Mouse (Mus musculus) liver, embryonic 16.5 days (tissue): ENCODE measurements at regions not wholly inside any gene's neighbourhood (a gene's known extent, or its start where the extent isn't known, plus 50 kb on each side); places are given as distances from the start of the nearest gene placed in this dataset.
"Not testable (repeated sequence)": the region's sequence is repeated elsewhere in the genome, so short reads cannot be mapped to it uniquely, and the experiment has no call there.

Source experiments
- ATAC-seq: fragments of 200-750 bp; cut with Nextera tagmentation; 2 replicates; pipeline ENCODE4 v1.8.0; 2017; ENCODE audit warnings: low read depth, mild to moderate bottlenecking, moderate number of reproducible peaks, moderate library complexity
- H3K27ac ChIP-seq: fragments of 300-500 bp; sonication (generic); 2 replicates; pipeline ENCODE4 v1.5.1; 2014; ENCODE audit warnings: mild to moderate bottlenecking, low read length
- H3K27me3 ChIP-seq: fragments of 300-500 bp; sonication (generic); 2 replicates; pipeline ENCODE4 v1.6.1; 2014; ENCODE audit warnings: low read depth, low read length, mixed read lengths; ENCODE audit not compliant: control insufficient read depth, insufficient read depth
- H3K36me3 ChIP-seq: fragments of 300-500 bp; sonication (generic); 2 replicates; pipeline ENCODE4 v1.6.1; 2014; ENCODE audit warnings: mild to moderate bottlenecking; ENCODE audit not compliant: control insufficient read depth, insufficient read depth
- H3K4me1 ChIP-seq: fragments of 300-500 bp; sonication (generic); 2 replicates; pipeline ENCODE4 v1.6.1; 2014; ENCODE audit warnings: low read depth, low read length, mixed read lengths; ENCODE audit not compliant: control insufficient read depth
- H3K4me2 ChIP-seq: fragments of 300-500 bp; sonication (generic); 2 replicates; pipeline ENCODE4 v1.6.1; 2014; ENCODE audit warnings: low read depth, low read length, mixed read lengths
- H3K4me3 ChIP-seq: fragments of 300-500 bp; sonication (generic); 2 replicates; pipeline ENCODE4 v1.5.1; 2014; ENCODE audit warnings: low read depth, mild to moderate bottlenecking, low read length
- H3K9ac ChIP-seq: fragments of 300-500 bp; sonication (generic); 2 replicates; pipeline ENCODE4 v1.6.1; 2014; ENCODE audit warnings: low read depth, low read length
- H3K9me3 ChIP-seq: fragments of 300-500 bp; sonication (generic); replicated peaks from 2 replicates; pipeline ENCODE4 v1.6.1; 2016; ENCODE audit warnings: low read length; ENCODE audit not compliant: control insufficient read depth
- WGBS: fragments of 180-500 bp; shearing (Covaris S2); extraction: QIAGEN DNeasy Blood & Tissue Kit; methylation state at CpG from one replicate; pipeline ENCODE4 v1.1.7; 2014; ENCODE audit not compliant: insufficient replicate concordance; 5-methylcytosine and 5-hydroxymethylcytosine counted together

DNA sequence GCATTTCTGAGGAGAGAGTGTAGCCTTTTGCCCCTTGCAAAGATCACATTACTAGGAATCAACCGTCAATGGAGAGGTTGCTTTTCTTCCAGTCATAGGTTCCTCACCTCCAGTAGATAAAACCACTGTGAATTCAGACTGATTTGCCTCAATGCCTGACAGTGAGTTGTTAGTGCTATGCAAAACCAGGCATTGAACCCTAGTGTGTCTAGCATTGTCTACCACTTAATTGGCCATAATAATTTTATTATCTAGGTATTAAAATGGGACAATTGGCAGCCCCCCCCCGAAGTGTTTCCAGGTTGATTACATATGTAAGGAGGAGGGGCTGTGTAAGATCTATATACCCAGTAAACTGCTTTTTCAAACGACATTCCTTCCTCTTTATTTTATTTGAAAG is 147.0 kb downstream of the Brms1l start:
- Histone ChIP-seq H3K4me2 (no peak overlapping the region), H3K9ac (no peak overlapping the region), H3K36me3 (no peaks in the 10 kb centered on the region), H3K4me3 (no peak overlapping the region), H3K27me3 (no peaks in the 10 kb centered on the region), H3K27ac (no peak overlapping the region), H3K4me1 (no peaks in the 10 kb centered on the region), H3K9me3 (no peaks in the 10 kb centered on the region)
- no peak for ATAC-seq
- WGBS = 51% methylated on average over 3 of the region's 3 CpGs

DNA sequence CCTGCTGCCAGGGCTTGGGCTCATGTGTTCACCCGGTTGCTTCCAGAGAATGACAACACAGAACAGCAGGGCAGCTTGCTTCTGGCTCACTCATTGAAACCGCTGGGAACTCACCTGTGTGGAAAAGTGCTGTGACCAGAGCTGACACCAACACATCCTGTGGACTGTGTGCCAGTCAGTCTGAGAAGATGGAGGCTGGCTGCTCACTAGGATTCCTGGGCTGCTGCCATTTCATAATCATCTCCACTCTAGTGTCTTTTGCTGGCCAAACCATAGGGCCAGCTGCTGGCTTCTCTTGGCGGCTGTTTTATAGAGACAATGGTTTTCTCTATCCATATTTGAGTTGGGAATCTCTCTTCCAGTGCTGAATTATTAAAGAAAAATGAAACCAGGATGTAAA is 138.1 kb downstream of the Brms1l start:
- Histone ChIP-seq H3K4me3 (no peak overlapping the region), H3K36me3 (no peaks in the 10 kb centered on the region), H3K27me3 (no peaks in the 10 kb centered on the region), H3K27ac (no peak overlapping the region), H3K9ac (no peak overlapping the region), H3K9me3 (no peaks in the 10 kb centered on the region), H3K4me1 (no peaks in the 10 kb centered on the region), H3K4me2 (no peak overlapping the region)
- ATAC-seq = no peak
- WGBS = 57% methylated on average over 3 of the region's 3 CpGs

DNA sequence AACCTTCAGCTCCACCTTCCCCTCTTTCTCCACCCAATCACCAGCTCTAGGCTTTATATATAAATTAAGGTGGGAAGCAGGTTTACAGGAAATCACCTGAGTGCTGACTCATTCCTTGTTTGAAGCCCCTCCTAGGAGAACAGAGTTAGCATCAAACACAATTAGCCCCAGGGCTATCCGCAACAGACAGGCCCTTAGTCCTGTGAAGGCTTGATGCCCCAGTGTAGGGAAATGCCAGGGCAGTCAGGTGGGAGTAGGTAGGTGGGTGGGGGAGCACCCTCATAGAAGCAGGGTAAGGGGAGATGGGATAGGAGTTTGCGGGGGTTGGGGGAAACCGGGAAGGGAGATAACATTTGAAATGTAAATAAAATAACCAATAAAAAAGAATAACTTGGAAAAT is 123.2 kb downstream of the Brms1l start:
- ATAC-seq, H3K27ac ChIP-seq, H3K4me3 ChIP-seq, H3K4me1 ChIP-seq, H3K9me3 ChIP-seq, H3K9ac ChIP-seq, H3K36me3 ChIP-seq, H3K4me2 ChIP-seq, H3K27me3 ChIP-seq: not testable (repeated sequence)
- 79% methylated on average over 3 of the region's 3 CpGs for WGBS

DNA sequence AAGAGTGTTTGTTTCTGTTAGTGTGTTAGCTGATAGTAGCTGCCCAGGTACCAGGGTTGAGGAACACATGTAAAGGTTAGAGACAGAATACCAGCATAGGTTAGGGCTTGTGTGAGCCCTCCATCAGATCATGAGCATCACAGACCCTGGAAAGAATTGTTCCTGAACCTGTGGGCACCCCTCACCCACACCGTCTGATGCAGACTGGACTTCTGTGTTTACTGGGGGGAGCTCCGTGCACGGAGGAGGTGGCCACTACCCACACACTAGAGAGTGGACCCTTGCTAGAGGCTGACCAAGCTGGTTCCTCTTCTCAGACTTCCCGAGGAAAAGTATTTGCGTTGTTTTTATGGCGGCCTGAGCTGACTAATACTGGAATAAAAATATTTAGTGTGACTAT is 104.4 kb downstream of the Brms1l start:
- Histone ChIP-seq H3K9ac (no peak overlapping the region), H3K9me3 (no peaks in the 10 kb centered on the region), H3K4me3 (no peak overlapping the region), H3K4me1 (no peaks in the 10 kb centered on the region), H3K27me3 (no peaks in the 10 kb centered on the region), H3K36me3 (no peaks in the 10 kb centered on the region), H3K27ac (no peak overlapping the region), H3K4me2 (no peak overlapping the region)
- ATAC-seq = no peak
- 67% methylated on average over 6 of the region's 6 CpGs for WGBS

DNA sequence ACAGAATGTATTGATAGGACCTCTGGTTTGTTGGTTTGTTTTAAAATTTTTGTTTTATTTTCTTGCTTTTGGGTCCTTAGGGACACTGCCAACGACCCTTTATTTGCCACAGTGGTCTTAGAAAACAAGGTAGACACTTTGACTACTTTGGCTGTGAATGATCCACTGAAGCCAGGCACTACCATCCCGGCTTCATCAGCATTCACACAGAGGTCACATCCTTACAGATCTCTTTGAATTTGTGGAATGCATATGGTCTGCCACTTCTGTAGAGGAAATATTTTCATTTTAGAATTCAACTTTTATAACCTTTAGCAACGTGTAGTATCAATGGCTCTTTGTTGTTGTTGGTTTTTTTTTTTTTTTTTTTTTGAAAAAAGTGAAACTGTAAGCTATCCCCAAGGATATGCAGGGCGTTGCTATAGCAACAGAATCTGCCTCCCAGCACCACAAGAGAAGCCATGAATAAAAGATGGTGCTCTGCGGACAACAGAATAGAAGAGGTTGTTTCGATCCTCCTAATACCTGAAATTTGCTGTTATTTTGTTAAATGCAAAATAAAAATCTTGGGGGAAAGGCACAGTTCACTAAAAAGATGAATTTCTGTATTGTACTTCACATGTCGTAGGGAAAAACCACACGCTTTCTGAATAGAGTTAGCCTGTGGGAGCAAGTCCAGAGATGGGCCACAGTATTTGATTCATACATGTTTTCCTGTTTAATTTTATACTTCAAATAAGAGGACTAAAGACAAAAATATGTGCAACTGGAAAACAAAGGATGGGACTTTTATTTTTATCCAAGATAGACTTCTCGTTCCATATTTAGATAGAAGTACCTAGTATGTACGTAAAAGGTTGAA is 103.4 kb downstream of the Brms1l start:
- Histone ChIP-seq H3K36me3 (no peaks in the 10 kb centered on the region), H3K4me2 (no peak overlapping the region), H3K9ac (no peak overlapping the region), H3K4me1 (no peaks in the 10 kb centered on the region), H3K9me3 (no peaks in the 10 kb centered on the region), H3K4me3 (no peak overlapping the region), H3K27me3 (no peaks in the 10 kb centered on the region), H3K27ac (no peak overlapping the region)
- ATAC-seq = no peak
- 58% methylated on average over 10 of the region's 10 CpGs for WGBS

DNA sequence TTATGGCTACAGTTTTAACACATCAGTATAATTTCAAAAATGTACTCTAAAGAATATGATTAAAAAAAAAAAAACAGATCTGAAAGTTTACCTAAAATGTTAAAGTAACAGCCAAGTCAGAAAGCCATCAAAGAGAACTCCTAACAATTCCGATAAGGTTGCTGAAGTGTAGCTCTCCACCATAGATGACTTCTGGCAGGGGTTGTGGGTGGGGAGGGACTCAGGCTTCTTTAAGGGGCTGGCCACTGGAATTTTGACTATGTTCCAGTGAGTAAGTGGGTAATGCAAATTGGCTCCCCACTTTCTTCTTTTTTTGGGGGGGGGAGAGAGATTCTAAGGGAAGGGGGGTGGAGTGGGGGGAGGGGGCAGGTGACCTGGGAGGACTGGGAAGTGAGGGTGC is 98.0 kb downstream of the Brms1l start:
- no peak overlapping the region for H3K9ac ChIP-seq

DNA sequence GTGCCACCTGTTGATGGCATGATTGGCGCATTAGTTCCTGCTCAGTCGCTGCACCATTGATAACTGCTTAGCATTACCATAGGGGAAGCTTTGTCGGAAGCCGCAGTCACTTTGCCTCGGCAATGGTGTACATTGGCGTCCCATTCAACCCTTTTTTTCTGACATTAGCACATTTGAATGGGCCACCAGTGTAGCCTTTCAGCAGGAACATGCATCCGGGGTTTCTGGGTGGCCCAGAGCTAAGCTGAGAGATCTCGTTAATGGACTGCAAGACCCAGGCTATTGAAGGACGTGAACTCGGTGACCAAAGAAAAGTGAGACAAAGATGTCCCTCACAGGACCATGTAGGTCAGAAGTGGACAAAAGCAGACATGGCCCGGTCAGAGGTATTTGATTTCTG is 97.3 kb downstream of the Brms1l start:
- Histone ChIP-seq H3K9me3 (no peaks in the 10 kb centered on the region), H3K36me3 (no peaks in the 10 kb centered on the region), H3K4me2 (no peak overlapping the region), H3K27ac (no peak overlapping the region), H3K27me3 (no peaks in the 10 kb centered on the region), H3K4me3 (no peak overlapping the region), H3K9ac (no peak overlapping the region), H3K4me1 (no peaks in the 10 kb centered on the region)
- ATAC-seq = no peak
- WGBS = 66% methylated on average over 11 of the region's 11 CpGs

More for the DNA sequence above, 98.0 kb downstream of the Brms1l start:
- no peak for ATAC-seq
- H3K27me3 ChIP-seq = no peaks in the 10 kb centered on the region
- H3K36me3 ChIP-seq = no peaks in the 10 kb centered on the region
- no peak overlapping the region for H3K27ac ChIP-seq
- no peak overlapping the region for H3K4me3 ChIP-seq
- WGBS = 60% methylated on average over 1 of the region's 1 CpGs
- H3K4me1 ChIP-seq = no peaks in the 10 kb centered on the region
- no peak overlapping the region for H3K4me2 ChIP-seq
- no peaks in the 10 kb centered on the region for H3K9me3 ChIP-seq

DNA sequence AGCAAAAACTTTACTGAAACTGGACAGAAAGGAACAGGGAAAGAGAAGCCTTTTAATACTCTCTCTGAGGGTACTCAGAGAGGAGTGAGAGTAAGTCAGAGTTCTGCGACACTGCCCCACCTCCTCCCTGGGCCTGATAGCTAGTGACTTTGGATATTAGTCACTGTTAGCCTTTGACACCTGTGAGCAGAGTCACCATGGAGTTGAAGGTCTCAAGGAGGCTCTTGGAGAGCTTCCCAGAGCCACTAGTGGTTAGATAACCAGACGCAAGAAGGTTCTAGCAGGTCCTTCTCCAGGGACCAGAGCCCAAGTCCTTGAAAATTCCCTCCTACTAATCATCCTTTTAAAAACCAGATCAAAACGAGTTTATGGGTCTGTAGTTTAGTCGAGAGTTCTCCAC is 94.3 kb downstream of the Brms1l start:
- no peak overlapping the region for H3K9ac ChIP-seq
- H3K27ac ChIP-seq = no peak overlapping the region
- no peak overlapping the region for H3K4me3 ChIP-seq
- no peaks in the 10 kb centered on the region for H3K27me3 ChIP-seq
- no peak for ATAC-seq
- no peak overlapping the region for H3K4me2 ChIP-seq
- H3K36me3 ChIP-seq = no peaks in the 10 kb centered on the region
- no peaks in the 10 kb centered on the region for H3K4me1 ChIP-seq
- H3K9me3 ChIP-seq = no peaks in the 10 kb centered on the region
- WGBS = 56% methylated on average over 4 of the region's 4 CpGs

DNA sequence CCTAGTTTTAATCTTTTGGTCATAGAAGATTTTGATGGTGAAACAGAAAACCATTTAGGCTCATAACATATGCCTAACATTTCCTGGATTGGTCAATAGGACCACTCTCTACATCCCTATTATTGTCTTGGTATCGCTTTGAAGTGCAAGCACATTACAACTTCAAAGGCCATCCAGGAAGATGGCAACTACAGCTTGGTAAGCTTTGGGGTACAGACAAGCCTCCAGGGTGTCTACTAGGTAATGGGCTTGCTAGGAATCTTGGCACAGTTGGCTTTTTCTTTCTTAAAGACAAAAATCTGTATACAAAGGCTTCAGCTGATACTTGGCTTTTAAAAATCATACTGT is 90.8 kb downstream of the Brms1l start:
- Histone ChIP-seq H3K4me2 (no peak overlapping the region), H3K27me3 (no peaks in the 10 kb centered on the region), H3K4me3 (no peak overlapping the region), H3K4me1 (no peaks in the 10 kb centered on the region), H3K9ac (no peak overlapping the region), H3K27ac (no peak overlapping the region), H3K36me3 (no peaks in the 10 kb centered on the region), H3K9me3 (no peaks in the 10 kb centered on the region)
- no peak for ATAC-seq
- 80% methylated on average over 1 of the region's 1 CpGs for WGBS
